Mouse (Mus musculus): ENCODE results near the gene Pld4. TPM values are rescaled to one million over a fixed set of nuclear protein-coding genes. Genes with fewer than 3 reads are reported as not detected.

The Pld4 gene
- polyA plus RNA-seq, 1 experiment from 2014 or later = 3.5 TPM

DNA sequence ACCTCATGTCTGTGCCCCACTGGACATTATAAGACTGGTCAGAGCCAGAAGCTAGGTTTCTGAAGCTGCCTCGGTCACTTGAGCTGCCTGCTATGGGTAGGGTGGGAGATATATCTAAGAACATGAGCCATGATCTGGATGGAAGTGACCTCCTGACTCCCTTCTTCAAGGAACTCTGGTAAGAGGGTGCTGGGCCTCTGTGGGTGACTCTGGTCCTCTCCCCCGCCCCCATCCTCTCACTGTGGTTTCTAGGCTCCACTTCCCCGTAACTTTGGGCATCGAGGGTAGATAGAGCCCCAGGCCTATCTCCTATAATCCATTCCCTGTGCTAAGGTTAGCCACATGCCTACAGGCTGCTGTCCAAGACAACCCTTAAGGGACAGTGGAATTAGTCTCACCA lies 956 bp downstream of the Pld4 start:
- DNase-seq (ENCODE audit: low spot score) = no peak
- no peaks in the 10 kb centered on the region for H3K9me3 ChIP-seq (replicated peaks)
- no peaks in the 10 kb centered on the region for H3K27me3 ChIP-seq (ENCODE audit: low read depth, poor library complexity, severe bottlenecking)
- no peaks in the 10 kb centered on the region for H3K36me3 ChIP-seq
- no peak overlapping the region for H3K27ac ChIP-seq
- 88% methylated on average over 4 of the region's 4 CpGs for WGBS
- no peak overlapping the region for H3K4me3 ChIP-seq
- H3K4me1 ChIP-seq = peaks cover 5% of the 10 kb centered on the region; the same call in 1 of the 2 replicates

DNA sequence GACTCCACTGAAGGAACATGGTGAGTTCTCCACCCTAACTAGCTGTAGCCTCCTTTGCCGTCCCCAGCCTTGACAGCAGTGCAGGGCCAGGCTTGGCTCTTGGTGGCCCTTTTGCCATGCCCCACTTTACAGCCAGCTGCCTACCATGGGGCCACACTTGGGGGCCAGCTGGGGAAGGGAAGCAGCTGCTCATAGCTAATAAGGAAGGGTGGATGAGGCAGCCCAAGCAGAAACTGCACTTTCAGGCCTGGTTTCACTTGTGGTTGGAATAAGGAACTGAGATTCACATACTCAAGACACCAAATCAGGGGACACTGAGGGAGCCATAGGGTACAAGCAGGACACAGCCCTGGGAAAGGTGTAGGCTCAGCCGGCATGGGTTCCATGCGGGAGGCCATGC lies 1.6 kb downstream of the Pld4 start:
- H3K36me3 ChIP-seq = no peaks in the 10 kb centered on the region
- peaks cover 5% of the 10 kb centered on the region; the same call in 1 of the 2 replicates for H3K4me1 ChIP-seq
- 90% methylated on average over 3 of the region's 3 CpGs for WGBS
- H3K27me3 ChIP-seq (ENCODE audit: low read depth, poor library complexity, severe bottlenecking) = no peaks in the 10 kb centered on the region
- peak overlapping the region; percentile 50; the same call in 1 of the 2 replicates for H3K27ac ChIP-seq
- no peaks in the 10 kb centered on the region for H3K9me3 ChIP-seq (replicated peaks)
- no peak for DNase-seq (ENCODE audit: low spot score)
- no peak overlapping the region for H3K4me3 ChIP-seq

DNA sequence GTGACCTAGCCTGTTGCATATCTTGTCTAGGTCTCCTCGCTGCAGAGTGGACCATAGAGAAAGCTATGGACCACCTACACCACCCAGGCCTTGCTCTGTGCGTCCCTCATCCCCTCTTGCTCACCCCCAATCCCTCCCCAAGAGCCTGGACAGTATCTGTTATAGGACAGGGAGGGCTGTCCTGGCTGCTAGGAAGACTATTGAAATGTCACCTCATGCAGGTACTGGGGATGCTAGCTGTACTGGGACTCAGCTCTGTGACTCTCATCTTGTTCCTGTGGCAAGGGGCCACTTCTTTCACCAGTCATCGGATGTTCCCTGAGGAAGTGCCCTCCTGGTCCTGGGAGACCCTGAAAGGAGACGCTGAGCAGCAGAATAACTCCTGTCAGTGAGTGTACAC lies 2.7 kb downstream of the Pld4 start:
- H3K27me3 ChIP-seq (ENCODE audit: low read depth, poor library complexity, severe bottlenecking) = no peaks in the 10 kb centered on the region
- peaks cover 5% of the 10 kb centered on the region; the same call in 1 of the 2 replicates for H3K4me1 ChIP-seq
- H3K36me3 ChIP-seq = no peaks in the 10 kb centered on the region
- no peak overlapping the region for H3K4me3 ChIP-seq
- H3K9me3 ChIP-seq (replicated peaks) = no peaks in the 10 kb centered on the region
- no peak for DNase-seq (ENCODE audit: low spot score)
- WGBS = 84% methylated on average over 4 of the region's 4 CpGs
- H3K27ac ChIP-seq = no peak overlapping the region

DNA sequence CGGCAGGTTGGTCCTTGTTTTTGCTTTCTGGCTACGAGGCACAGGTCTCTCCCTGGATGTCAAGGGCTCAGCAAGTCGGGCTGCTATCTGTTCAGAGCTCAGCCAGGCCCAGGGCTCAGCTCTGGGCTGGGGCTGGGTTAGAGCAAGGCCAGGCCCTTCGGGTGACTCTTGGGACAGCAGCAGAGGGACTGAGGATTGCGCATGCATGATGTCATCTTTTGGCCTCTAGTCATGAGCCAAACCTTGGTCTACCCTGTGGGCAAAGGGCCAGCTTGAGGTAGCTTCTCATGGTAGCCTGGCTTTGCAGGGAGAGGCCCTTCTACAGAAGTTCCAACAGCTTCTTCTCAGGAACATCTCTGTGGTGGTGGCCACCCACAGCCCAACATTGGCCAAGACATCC lies 3.7 kb downstream of the Pld4 start:
- Histone ChIP-seq H3K4me1 (peaks cover 5% of the 10 kb centered on the region; the same call in 1 of the 2 replicates), H3K27me3 (ENCODE audit: low read depth, poor library complexity, severe bottlenecking) (no peaks in the 10 kb centered on the region), H3K27ac (no peak overlapping the region), H3K9me3 (replicated peaks) (no peaks in the 10 kb centered on the region), H3K36me3 (no peaks in the 10 kb centered on the region), H3K4me3 (no peak overlapping the region)
- WGBS = 89% methylated on average over 5 of the region's 5 CpGs
- no peak for DNase-seq (ENCODE audit: low spot score)

DNA sequence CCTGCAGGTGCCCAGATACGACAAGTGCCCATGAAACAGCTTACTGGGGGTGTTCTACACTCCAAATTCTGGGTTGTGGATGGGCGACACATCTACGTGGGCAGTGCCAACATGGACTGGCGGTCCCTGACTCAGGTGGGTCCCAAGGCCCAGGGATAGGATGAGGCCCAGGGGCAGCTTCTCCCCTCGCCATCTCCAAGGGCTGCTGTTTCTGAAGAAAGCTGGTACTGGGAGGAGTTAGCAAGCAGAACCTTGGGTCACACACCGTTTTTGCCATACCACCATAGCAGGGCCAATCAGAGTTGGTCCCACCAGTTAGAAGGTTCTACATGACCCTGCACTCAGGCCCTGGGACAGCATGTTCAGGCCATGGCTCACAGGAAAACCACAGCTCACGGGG lies 4.5 kb downstream of the Pld4 start:
- H3K36me3 ChIP-seq = no peaks in the 10 kb centered on the region
- no peak overlapping the region for H3K4me3 ChIP-seq
- DNase-seq (ENCODE audit: low spot score) = no peak
- H3K4me1 ChIP-seq = peaks cover 5% of the 10 kb centered on the region; the same call in 1 of the 2 replicates
- WGBS = 91% methylated on average over 7 of the region's 7 CpGs
- no peaks in the 10 kb centered on the region for H3K27me3 ChIP-seq (ENCODE audit: low read depth, poor library complexity, severe bottlenecking)
- no peak overlapping the region for H3K27ac ChIP-seq
- no peaks in the 10 kb centered on the region for H3K9me3 ChIP-seq (replicated peaks)

DNA sequence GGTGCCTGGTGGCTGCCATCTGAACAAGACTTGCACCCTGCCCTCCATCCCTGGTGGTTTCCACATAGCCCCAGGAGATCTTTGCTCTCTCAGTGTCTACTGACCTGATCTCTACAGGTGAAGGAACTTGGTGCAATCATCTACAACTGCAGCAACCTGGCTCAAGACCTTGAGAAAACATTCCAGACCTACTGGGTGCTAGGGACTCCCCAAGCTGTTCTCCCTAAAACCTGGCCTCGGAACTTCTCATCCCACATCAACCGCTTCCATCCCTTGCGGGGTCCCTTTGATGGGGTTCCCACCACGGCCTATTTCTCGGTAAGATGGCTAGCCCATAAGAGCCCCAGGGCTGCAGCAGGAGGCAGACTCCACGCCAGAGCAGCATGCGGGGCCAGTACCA lies 6.1 kb downstream of the Pld4 start:
- 92% methylated on average over 7 of the region's 7 CpGs for WGBS
- Histone ChIP-seq H3K27ac (no peak overlapping the region), H3K27me3 (ENCODE audit: low read depth, poor library complexity, severe bottlenecking) (no peaks in the 10 kb centered on the region), H3K36me3 (no peaks in the 10 kb centered on the region), H3K9me3 (replicated peaks) (no peaks in the 10 kb centered on the region), H3K4me1 (0 out of 2 replicates have a peak, but pooled peaks cover 3% of the 10 kb centered on the region), H3K4me3 (no peak overlapping the region)
- no peak for DNase-seq (ENCODE audit: low spot score)

DNA sequence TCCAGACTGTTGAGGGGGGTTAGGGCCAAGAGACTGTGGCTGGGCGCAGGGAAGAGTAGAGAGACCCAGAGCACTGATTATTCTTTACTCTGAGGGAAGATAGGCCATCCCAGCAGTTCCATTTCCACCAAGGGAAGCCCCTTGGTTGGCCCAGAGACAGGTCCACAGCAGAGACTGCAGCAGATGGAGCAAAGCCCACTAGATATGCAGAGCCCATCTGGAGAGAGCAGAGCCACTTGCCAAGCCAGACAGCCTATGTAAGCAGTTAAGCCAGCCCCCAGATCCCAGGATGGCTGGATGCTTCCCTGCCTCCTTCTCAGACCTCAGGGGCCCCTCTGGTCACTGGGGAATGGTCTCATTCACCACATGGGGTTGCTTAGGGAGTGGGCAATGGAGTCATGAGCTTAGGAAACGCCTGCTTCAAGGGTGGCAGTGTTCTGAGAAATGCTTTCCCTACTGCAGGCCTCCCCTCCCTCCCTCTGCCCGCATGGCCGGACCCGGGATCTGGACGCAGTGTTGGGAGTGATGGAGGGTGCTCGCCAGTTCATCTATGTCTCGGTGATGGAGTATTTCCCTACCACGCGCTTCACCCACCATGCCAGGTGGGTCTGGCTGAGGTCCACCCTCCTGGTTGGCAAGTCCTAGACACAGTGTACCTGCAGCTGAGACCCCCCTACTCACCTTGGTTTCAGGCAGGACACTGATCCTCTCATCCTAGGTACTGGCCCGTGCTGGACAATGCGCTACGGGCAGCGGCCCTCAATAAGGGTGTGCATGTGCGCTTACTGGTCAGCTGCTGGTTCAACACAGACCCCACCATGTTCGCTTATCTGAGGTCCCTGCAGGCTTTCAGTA lies 6.8 kb downstream of the Pld4 start:
- Histone ChIP-seq H3K9me3 (replicated peaks) (no peaks in the 10 kb centered on the region), H3K36me3 (no peaks in the 10 kb centered on the region), H3K27me3 (ENCODE audit: low read depth, poor library complexity, severe bottlenecking) (no peaks in the 10 kb centered on the region), H3K27ac (no peak overlapping the region), H3K4me3 (no peak overlapping the region), H3K4me1 (0 out of 2 replicates have a peak, but pooled peaks cover 3% of the 10 kb centered on the region)
- WGBS = 95% methylated on average over 16 of the region's 16 CpGs
- no peak for DNase-seq (ENCODE audit: low spot score)

DNA sequence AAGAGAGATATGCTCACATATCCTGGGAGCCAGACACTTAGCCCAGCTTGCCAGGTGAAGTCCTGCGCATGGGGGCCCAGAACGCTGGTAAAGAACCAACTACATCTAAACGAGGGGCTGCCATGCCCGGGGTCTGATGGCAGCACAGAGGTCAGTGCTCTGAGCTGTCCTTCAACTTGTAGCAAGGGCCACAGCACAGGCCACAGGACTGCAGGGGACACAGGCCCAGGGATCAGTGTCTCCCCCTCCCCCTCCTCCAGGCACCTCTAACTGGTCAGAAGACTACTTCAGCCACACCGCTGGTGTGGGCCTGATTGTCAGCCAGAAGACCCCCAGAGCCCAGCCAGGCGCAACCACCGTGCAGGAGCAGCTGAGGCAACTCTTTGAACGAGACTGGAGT lies 7.7 kb downstream of the Pld4 start:
- no peak overlapping the region for H3K4me3 ChIP-seq
- H3K27me3 ChIP-seq (ENCODE audit: low read depth, poor library complexity, severe bottlenecking) = no peaks in the 10 kb centered on the region
- no peak for DNase-seq (ENCODE audit: low spot score)
- no peak overlapping the region for H3K27ac ChIP-seq
- H3K9me3 ChIP-seq (replicated peaks) = no peaks in the 10 kb centered on the region
- no peaks in the 10 kb centered on the region for H3K36me3 ChIP-seq
- H3K4me1 ChIP-seq = 0 out of 2 replicates have a peak, but pooled peaks cover 3% of the 10 kb centered on the region
- WGBS = 84% methylated on average over 8 of the region's 8 CpGs

DNA sequence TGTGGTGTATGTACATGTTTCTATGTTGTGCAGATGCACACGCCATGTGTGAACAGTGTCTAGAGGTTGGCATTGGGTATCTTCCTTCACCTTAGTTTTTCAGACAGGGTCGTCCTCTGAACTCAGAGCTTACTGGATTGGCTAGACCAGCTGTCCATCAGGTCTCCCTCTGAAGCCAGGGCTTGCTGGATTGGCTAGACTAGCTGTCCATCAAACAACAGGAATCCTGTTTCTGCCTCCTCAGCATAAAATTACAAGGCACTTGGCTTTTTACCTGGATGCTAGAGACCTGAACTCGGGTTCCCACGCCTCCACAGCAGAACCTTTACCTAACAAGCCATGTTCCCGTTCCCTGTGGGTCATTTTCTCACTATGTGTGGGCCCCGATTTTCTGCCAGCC lies 8.6 kb downstream of the Pld4 start:
- no peak for DNase-seq (ENCODE audit: low spot score)
- no peaks in the 10 kb centered on the region for H3K9me3 ChIP-seq (replicated peaks)
- no peak overlapping the region for H3K4me3 ChIP-seq
- no peak overlapping the region for H3K27ac ChIP-seq
- 0 out of 2 replicates have a peak, but pooled peaks cover 3% of the 10 kb centered on the region for H3K4me1 ChIP-seq
- no peaks in the 10 kb centered on the region for H3K27me3 ChIP-seq (ENCODE audit: low read depth, poor library complexity, severe bottlenecking)
- WGBS = 90% methylated on average over 6 of the region's 6 CpGs
- no peaks in the 10 kb centered on the region for H3K36me3 ChIP-seq

DNA sequence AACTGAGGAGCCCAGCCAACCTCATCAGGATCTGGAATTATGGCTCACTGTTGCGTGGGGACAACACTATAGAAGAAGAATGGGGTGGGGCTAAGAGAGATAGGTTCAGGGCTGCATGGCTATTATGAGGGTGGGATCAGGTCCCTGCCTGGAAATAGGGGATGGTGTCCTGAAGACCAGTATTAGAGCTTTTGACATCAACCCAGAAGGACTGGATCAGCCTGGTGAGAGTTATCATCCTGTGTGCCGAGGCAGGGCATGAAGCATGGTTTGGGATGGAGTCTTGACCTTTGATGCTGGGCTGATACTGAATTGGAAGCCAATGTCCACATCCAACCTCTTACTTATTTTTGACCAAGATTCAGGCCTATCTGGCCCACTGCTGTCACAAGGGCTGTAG lies 9.3 kb downstream of the Pld4 start:
- WGBS = 96% methylated on average over 2 of the region's 2 CpGs

DNA sequence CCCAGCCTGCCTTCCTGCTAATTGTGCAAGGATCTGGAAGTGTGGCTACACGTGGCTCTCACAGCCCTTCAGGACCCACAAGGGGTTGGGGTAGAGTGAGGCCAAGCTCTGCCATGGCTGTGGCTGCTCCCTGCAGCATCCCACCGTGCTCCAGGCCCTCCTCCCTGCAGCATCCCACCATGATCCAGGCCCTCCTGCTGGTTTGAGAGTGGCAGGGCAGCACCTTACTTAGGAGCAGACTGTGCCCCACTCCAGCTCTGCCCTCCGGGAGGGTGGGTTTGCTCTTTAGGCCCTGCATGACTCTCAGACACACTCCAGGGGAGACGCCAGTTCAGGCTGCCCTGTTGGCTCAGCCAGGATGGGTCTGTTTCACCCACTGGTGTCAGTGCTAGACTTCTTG lies 9.9 kb downstream of the Pld4 start:
- DNase-seq (ENCODE audit: low spot score) = no peak
- Histone ChIP-seq H3K27me3 (ENCODE audit: low read depth, poor library complexity, severe bottlenecking) (no peaks in the 10 kb centered on the region), H3K36me3 (no peaks in the 10 kb centered on the region), H3K9me3 (replicated peaks) (no peaks in the 10 kb centered on the region), H3K4me1 (0 out of 2 replicates have a peak, but pooled peaks cover 3% of the 10 kb centered on the region), H3K27ac (no peak overlapping the region), H3K4me3 (no peak overlapping the region)
- 82% methylated on average over 4 of the region's 4 CpGs for WGBS

More for the DNA sequence above, 9.3 kb downstream of the Pld4 start:
- H3K27me3 ChIP-seq (ENCODE audit: low read depth, poor library complexity, severe bottlenecking) = no peaks in the 10 kb centered on the region
- H3K4me1 ChIP-seq = 0 out of 2 replicates have a peak, but pooled peaks cover 3% of the 10 kb centered on the region
- no peaks in the 10 kb centered on the region for H3K36me3 ChIP-seq
- no peak for DNase-seq (ENCODE audit: low spot score)
- no peak overlapping the region for H3K27ac ChIP-seq
- no peak overlapping the region for H3K4me3 ChIP-seq
- H3K9me3 ChIP-seq (replicated peaks) = no peaks in the 10 kb centered on the region

DNA sequence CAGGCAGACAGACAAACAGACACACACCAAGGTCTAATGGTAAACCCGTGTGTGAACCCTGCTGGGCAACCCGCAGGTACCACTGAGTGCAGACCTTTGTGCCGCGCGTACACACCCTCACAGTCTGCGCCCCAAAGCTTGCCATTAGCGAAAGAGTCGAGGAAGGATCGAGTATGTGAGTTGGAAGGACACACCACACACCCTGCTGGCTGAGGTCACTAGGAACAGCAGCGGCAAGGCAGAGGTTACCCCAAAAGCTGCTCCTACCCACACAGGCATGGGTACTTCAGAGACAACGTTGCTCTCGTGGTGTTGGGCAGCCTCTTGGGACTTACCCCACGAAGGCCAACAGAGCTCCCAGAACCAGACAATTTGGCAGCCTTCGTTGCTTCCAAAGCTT lies 11.9 kb downstream of the Pld4 start:
- no peak overlapping the region for H3K4me3 ChIP-seq
- no peaks in the 10 kb centered on the region for H3K9me3 ChIP-seq (replicated peaks)
- WGBS = 92% methylated on average over 14 of the region's 14 CpGs
- no peaks in the 10 kb centered on the region for H3K27me3 ChIP-seq (ENCODE audit: low read depth, poor library complexity, severe bottlenecking)
- no peak overlapping the region for H3K27ac ChIP-seq
- 0 out of 2 replicates have a peak, but pooled peaks cover 3% of the 10 kb centered on the region for H3K4me1 ChIP-seq
- no peaks in the 10 kb centered on the region for H3K36me3 ChIP-seq
- no peak for DNase-seq (ENCODE audit: low spot score)

DNA sequence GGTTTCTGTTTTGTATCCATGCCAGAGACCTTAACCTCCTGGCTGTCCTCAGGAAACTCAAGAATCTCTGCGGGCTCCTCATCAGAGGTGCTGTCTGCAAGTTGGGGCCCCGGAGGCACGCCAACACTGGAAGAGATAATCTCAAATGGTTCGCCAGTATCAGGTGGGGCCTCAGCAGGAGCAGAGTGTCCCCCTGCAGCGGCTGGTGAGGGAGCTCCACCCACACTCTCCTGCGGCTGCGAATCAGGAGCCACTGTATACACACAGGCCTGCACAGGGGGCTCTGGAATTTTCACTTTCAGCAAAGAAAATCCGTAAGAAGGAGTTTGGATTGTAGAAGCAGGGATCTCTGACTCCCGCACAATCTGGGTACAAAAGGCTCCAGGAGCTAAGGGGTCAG lies 12.9 kb downstream of the Pld4 start:
- WGBS = 49% methylated on average over 9 of the region's 9 CpGs

More for the DNA sequence above, 12.9 kb downstream of the Pld4 start:
- Histone ChIP-seq H3K36me3 (no peaks in the 10 kb centered on the region), H3K27me3 (ENCODE audit: low read depth, poor library complexity, severe bottlenecking) (no peaks in the 10 kb centered on the region), H3K4me1 (0 out of 2 replicates have a peak, but pooled peaks cover 3% of the 10 kb centered on the region), H3K27ac (no peak overlapping the region), H3K9me3 (replicated peaks) (no peaks in the 10 kb centered on the region), H3K4me3 (no peak overlapping the region)
- DNase-seq (ENCODE audit: low spot score) = no peak

Data from limb, embryonic 10.5 days (tissue).